Mouse (Mus musculus): ENCODE measurements at regions not wholly inside any gene's neighbourhood (a gene's known extent, or its start where the extent isn't known, plus 50 kb on each side); places are given as distances from the start of the nearest gene placed in this dataset.

GRCm38 (mm10) chr12:27670650-27671084 lies 328.3 kb upstream of the Sox11 start:
- Histone ChIP-seq H3K36me3 (ENCODE audit: control insufficient read depth in 1 of 2, insufficient read depth in 2 of 2, low read length in 2 of 2) (no peaks in the 10 kb centered on the region), H3K9ac (ENCODE audit: control insufficient read depth, low read depth, low read length, poor library complexity, severe bottlenecking) (no peak overlapping the region), H3K79me2 (ENCODE audit: control insufficient read depth, insufficient read depth, low read length, poor library complexity) (no peaks in the 10 kb centered on the region), H3K27ac (ENCODE audit: control insufficient read depth, low read depth, low read length) (no peak overlapping the region), H3K4me3 (ENCODE audit: control insufficient read depth in 1 of 2, insufficient read depth in 1 of 2, low read depth in 2 of 2, low read length in 2 of 2) (no peak overlapping the region), H3K9me3 (replicated peaks; ENCODE audit: insufficient read depth, low read length) (no peaks in the 10 kb centered on the region), H3K4me1 (ENCODE audit: control insufficient read depth in 1 of 2, insufficient read depth in 2 of 2, low read length in 2 of 2) (no peaks in the 10 kb centered on the region), H3K27me3 (ENCODE audit: control insufficient read depth in 1 of 2, insufficient read depth in 2 of 2, low read length in 2 of 2) (no peaks in the 10 kb centered on the region)
- DNase-seq (ENCODE audit: low read depth, low spot score), result no peak
- TF ChIP-seq GABPA (IDR thresholded peaks at IDR 0.05; ENCODE audit: low read depth, low read length) (no peak), KAT2A (conservative IDR thresholded peaks at IDR 0.05; ENCODE audit: low read depth, low read length) (no peak), ETS1 (IDR thresholded peaks at IDR 0.05; ENCODE audit: low read depth, low read length) (no peak), SMC3 (IDR thresholded peaks at IDR 0.05; ENCODE audit: low read depth, low read length) (no peak), NRF1 (IDR thresholded peaks at IDR 0.05; ENCODE audit: insufficient read depth, low read depth, low read length, poor library complexity, severe bottlenecking) (no peak), TBP (IDR thresholded peaks at IDR 0.05; ENCODE audit: low read depth, low read length) (no peak), E2F4 (IDR thresholded peaks at IDR 0.05; ENCODE audit: borderline replicate concordance, low read depth, low read length) (no peak), POLR2AphosphoS5 (IDR thresholded peaks at IDR 0.05; ENCODE audit: borderline replicate concordance, low read depth, low read length) (no peak), TCF12 (IDR thresholded peaks at IDR 0.05; ENCODE audit: low read depth, low read length) (no peak), RCOR1 (IDR thresholded peaks at IDR 0.05; ENCODE audit: low read depth, low read length) (no peak), MAFK (IDR thresholded peaks at IDR 0.05; ENCODE audit: borderline replicate concordance, low read depth, low read length) (no peak), MAX (IDR thresholded peaks at IDR 0.05; ENCODE audit: low read length) (no peak)

GRCm38 (mm10) chr12:27670190-27670589 lies 327.8 kb upstream of the Sox11 start:
- Histone ChIP-seq H3K4me1 (ENCODE audit: control insufficient read depth in 1 of 2, insufficient read depth in 2 of 2, low read length in 2 of 2) (no peaks in the 10 kb centered on the region), H3K9me3 (replicated peaks; ENCODE audit: insufficient read depth, low read length) (no peaks in the 10 kb centered on the region), H3K36me3 (ENCODE audit: control insufficient read depth in 1 of 2, insufficient read depth in 2 of 2, low read length in 2 of 2) (no peaks in the 10 kb centered on the region), H3K9ac (ENCODE audit: control insufficient read depth, low read depth, low read length, poor library complexity, severe bottlenecking) (no peak overlapping the region), H3K4me3 (ENCODE audit: control insufficient read depth in 1 of 2, insufficient read depth in 1 of 2, low read depth in 2 of 2, low read length in 2 of 2) (no peak overlapping the region), H3K27ac (ENCODE audit: control insufficient read depth, low read depth, low read length) (no peak overlapping the region), H3K27me3 (ENCODE audit: control insufficient read depth in 1 of 2, insufficient read depth in 2 of 2, low read length in 2 of 2) (no peaks in the 10 kb centered on the region), H3K79me2 (ENCODE audit: control insufficient read depth, insufficient read depth, low read length, poor library complexity) (no peaks in the 10 kb centered on the region)
- no peak for TF ChIP-seq MAFK (IDR thresholded peaks at IDR 0.05; ENCODE audit: borderline replicate concordance, low read depth, low read length)
- no peak for TF ChIP-seq TBP (IDR thresholded peaks at IDR 0.05; ENCODE audit: low read depth, low read length)
- no peak for TF ChIP-seq KAT2A (conservative IDR thresholded peaks at IDR 0.05; ENCODE audit: low read depth, low read length)
- TF ChIP-seq TCF12 (IDR thresholded peaks at IDR 0.05; ENCODE audit: low read depth, low read length), result no peak
- TF ChIP-seq BHLHE40 (IDR thresholded peaks at IDR 0.05; ENCODE audit: borderline replicate concordance, low read depth, low read length), result no peak
- TF ChIP-seq HCFC1 (IDR thresholded peaks at IDR 0.05; ENCODE audit: low read depth, low read length), result no peak
- TF ChIP-seq MAX (IDR thresholded peaks at IDR 0.05; ENCODE audit: low read length), result no peak
- DNase-seq (ENCODE audit: low read depth, low spot score), result no peak

GRCm38 (mm10) chr12:27669542-27669941 lies 327.2 kb upstream of the Sox11 start:
- H3K4me1 ChIP-seq (ENCODE audit: control insufficient read depth in 1 of 2, insufficient read depth in 2 of 2, low read length in 2 of 2), result no peaks in the 10 kb centered on the region
- H3K4me3 ChIP-seq (ENCODE audit: control insufficient read depth in 1 of 2, insufficient read depth in 1 of 2, low read depth in 2 of 2, low read length in 2 of 2), result no peak overlapping the region
- DNase-seq (ENCODE audit: low read depth, low spot score), result no peak
- TF ChIP-seq MYB (IDR thresholded peaks at IDR 0.05; ENCODE audit: low read depth, low read length), result no peak
- no peaks in the 10 kb centered on the region for H3K79me2 ChIP-seq (ENCODE audit: control insufficient read depth, insufficient read depth, low read length, poor library complexity)
- no peaks in the 10 kb centered on the region for H3K36me3 ChIP-seq (ENCODE audit: control insufficient read depth in 1 of 2, insufficient read depth in 2 of 2, low read length in 2 of 2)
- H3K9ac ChIP-seq (ENCODE audit: control insufficient read depth, low read depth, low read length, poor library complexity, severe bottlenecking), result no peak overlapping the region
- H3K27me3 ChIP-seq (ENCODE audit: control insufficient read depth in 1 of 2, insufficient read depth in 2 of 2, low read length in 2 of 2), result no peaks in the 10 kb centered on the region
- no peak overlapping the region for H3K27ac ChIP-seq (ENCODE audit: control insufficient read depth, low read depth, low read length)
- H3K9me3 ChIP-seq (replicated peaks; ENCODE audit: insufficient read depth, low read length), result no peaks in the 10 kb centered on the region

Measured in MEL (cell line).